Mouse (Mus musculus): ENCODE measurements around the gene Tcf7l1. TPM values are rescaled to one million over a fixed set of nuclear protein-coding genes. Genes with fewer than 3 reads are reported as not detected.

The Tcf7l1 gene
- polyA plus RNA-seq, 1 experiment from 2014 or later: 24.2 TPM

DNA sequence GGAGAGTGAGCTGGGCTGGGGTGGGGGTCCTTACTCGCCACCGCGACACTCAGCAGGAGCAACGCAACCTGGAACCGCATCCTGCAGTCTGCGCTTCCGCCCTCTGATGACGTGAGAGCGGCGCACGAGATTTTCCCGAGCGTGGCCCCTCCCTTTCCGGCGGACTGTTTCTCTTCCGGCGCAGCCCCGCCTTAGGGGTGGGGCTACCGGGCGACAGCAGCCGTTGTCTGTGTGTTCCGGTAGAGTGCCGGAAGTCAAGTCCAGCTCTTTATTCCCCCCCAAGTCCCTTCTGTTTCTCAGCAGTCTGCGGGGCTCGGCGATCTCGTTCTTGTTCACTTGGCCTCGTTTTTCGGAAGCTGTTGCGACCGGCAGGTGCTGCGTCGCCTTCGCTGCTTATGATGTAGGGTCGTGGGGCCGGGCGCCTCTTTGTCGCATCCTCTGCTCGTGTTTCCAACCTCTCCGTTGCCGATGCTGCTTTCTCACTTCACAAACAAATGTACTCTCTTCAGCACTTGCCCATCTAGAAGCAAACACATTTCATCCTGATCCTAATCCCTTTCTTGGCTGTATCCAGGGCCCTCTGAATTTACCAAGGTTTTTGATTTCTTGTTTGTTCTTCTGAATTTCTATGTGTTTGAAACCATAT, 172.3 kb downstream of the Tcf7l1 start, which contains the start of gene Tgoln1:
Tgoln1 (minus strand) TSS at position 358 of the 646 bp plus-strand sequence.
- Histone ChIP-seq H3K9me3 (replicated peaks) (no peaks in the 10 kb centered on the region), H3K36me3 (peaks cover 22% of the 10 kb centered on the region), H3K27ac (replicated peaks) (peak within 1 kb of the TSS; percentile 92), H3K27me3 (ENCODE audit: low read depth, poor library complexity, severe bottlenecking) (no peaks in the 10 kb centered on the region), H3K4me1 (peaks cover 32% of the 10 kb centered on the region), H3K4me3 (peak within 1 kb of the TSS; percentile 78)
- peak; percentile 95 for DNase-seq (ENCODE audit: low spot score)
- under 1% methylated on average over 41 of the region's 41 CpGs for WGBS

DNA sequence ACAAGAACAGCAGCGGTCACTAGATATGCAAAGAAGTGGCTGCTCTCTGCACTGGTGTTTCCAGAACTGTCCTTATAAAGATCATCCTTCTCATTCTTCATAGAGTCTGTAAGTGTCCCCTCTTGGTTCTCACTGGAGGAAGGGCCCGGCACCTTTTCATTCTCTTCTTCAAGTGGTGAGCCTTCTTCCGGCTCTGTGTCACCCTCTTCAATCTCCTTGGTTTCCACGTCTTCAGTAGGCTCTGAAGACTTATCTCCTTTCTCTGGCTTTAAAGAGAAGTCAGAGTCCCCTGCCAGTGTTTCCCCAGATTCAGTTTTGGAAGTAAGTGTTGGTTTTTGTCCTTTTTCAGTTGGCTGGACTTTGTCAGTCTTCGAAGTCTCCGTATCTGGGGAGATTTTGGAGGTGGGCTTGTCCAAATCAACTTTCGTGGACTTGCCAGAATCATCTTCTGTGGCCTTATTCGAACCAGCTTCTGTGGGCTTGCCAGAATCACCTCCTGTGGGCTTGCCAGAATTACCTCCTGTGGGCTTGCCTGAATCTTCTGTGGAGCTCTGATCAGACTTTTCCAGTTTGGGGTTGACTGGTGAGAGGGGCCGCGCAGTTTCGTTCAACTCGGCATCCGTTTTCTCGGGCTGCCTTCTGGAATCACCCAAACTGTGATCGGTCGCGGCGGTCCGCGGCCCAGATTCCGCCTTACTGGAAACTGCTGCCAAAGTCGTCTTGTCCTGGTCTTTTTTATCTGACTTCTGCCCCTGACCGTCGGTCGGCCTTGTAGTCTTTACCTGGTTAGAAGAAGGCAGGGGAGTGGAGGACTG, 173.3 kb downstream of the Tcf7l1 start:
- peaks cover 32% of the 10 kb centered on the region for H3K36me3 ChIP-seq
- H3K4me1 ChIP-seq: peaks cover 32% of the 10 kb centered on the region
- 33% methylated on average over 25 of the region's 25 CpGs for WGBS
- peak overlapping the region; percentile 78 for H3K4me3 ChIP-seq
- H3K9me3 ChIP-seq (replicated peaks): no peaks in the 10 kb centered on the region
- no peaks in the 10 kb centered on the region for H3K27me3 ChIP-seq (ENCODE audit: low read depth, poor library complexity, severe bottlenecking)
- peak overlapping the region; percentile 92 for H3K27ac ChIP-seq (replicated peaks)
- DNase-seq (ENCODE audit: low spot score): no peak

DNA sequence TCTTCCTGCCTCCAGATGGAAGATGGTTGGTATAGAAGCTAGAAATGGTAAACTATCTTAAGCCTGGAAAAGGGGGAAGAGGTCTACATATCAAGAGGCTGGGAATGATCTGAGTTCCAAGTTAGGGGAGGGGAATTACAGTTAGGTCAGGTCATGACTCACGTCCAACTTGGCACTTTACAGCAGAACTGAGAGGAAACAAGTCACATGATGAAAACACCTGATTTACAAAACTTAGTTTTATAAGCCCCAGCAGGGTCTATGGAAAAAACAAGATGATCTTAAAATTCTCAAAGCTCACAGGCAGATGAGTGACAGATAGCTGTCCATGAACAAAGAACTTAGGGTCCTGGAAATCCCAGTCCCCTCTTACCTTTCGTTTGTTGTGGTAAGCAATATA, 173.9 kb downstream of the Tcf7l1 start:
- Histone ChIP-seq H3K27ac (replicated peaks) (no peak overlapping the region), H3K27me3 (ENCODE audit: low read depth, poor library complexity, severe bottlenecking) (no peaks in the 10 kb centered on the region), H3K36me3 (peaks cover 38% of the 10 kb centered on the region), H3K4me1 (peaks cover 32% of the 10 kb centered on the region), H3K9me3 (replicated peaks) (no peaks in the 10 kb centered on the region), H3K4me3 (peak overlapping the region; percentile 78)
- DNase-seq (ENCODE audit: low spot score): no peak
- 69% methylated on average over 2 of the region's 2 CpGs for WGBS

DNA sequence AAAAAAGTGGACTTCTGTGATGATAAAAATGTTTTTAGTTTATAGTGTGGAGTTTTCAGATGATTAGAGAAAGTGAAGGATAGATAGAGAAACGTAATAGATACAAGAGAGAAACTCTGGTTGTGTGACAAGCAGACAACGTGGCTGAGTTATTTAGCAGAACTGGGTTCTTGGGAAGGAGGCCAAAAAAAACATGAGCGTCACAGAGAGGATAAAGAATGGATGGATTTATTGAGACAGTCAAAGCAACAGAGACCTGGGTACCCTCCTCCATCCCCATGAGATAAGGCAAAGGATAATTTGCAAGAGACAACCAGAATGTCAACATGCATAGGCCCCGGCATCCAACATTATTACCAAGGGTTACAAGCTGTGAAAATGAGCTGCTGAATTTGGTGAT, 178.8 kb downstream of the Tcf7l1 start:
- H3K4me1 ChIP-seq: peaks cover 15% of the 10 kb centered on the region
- H3K36me3 ChIP-seq: peaks cover 80% of the 10 kb centered on the region

DNA sequence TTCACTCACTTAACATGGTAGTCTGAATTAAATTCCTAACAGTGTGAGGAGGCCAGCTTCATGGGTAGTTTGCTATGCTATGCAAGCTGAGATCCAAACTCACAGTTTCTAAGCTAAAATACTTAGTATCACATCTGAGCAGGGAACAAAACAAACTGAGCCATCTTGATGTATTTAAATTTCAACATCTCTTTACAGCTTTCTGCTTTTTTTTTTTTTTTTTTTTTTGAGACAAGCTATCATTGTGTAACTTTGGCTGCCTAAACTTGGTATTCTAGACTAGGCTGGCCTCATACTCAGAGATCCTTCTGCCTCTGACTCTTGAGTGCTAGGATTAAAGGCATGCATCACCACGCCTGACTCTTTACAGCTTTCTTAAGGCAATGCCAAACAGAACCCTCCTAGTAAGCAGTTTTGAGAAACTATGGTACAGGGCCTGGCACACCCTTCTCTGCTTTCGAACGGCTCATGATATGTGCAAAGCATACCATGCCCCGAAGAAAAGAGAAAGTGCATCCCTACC, 180.3 kb downstream of the Tcf7l1 start:
- Histone ChIP-seq H3K4me3 (no peak overlapping the region), H3K27me3 (ENCODE audit: low read depth, poor library complexity, severe bottlenecking) (no peaks in the 10 kb centered on the region), H3K4me1 (0 out of 2 replicates have a peak, but pooled peaks cover under 1% of the 10 kb centered on the region), H3K9me3 (replicated peaks) (no peaks in the 10 kb centered on the region), H3K36me3 (peaks cover 89% of the 10 kb centered on the region), H3K27ac (replicated peaks) (no peak overlapping the region)
- WGBS: 91% methylated on average over 4 of the region's 4 CpGs
- no peak for DNase-seq (ENCODE audit: low spot score)

More for the DNA sequence above, 178.8 kb downstream of the Tcf7l1 start:
- no peak for DNase-seq (ENCODE audit: low spot score)
- WGBS: 92% methylated on average over 4 of the region's 4 CpGs
- H3K4me3 ChIP-seq: no peak overlapping the region
- H3K27me3 ChIP-seq (ENCODE audit: low read depth, poor library complexity, severe bottlenecking): no peaks in the 10 kb centered on the region
- no peaks in the 10 kb centered on the region for H3K9me3 ChIP-seq (replicated peaks)
- no peak overlapping the region for H3K27ac ChIP-seq (replicated peaks)

DNA sequence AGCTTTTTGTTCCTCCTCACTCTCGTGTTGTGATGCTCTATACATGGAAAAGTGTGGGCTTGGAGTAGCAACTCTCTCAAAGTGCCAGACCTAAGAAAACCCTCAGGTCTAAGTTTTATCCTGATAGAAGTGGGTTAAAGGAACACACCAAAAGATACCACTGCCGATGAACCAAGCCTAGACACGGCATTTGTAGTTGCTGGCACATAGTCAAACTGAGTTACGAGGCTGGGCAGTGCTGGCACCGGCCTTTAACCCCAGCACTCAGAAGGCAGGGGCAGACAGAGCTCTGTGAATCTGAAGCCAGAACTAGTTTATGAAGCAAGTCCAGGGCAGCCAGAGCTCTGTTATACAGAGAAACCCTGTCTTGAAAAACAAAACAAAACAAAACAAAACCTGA, 181.4 kb downstream of the Tcf7l1 start:
- Histone ChIP-seq H3K9me3 (replicated peaks) (no peaks in the 10 kb centered on the region), H3K36me3 (peaks cover 83% of the 10 kb centered on the region), H3K4me1 (no peaks in the 10 kb centered on the region), H3K27me3 (ENCODE audit: low read depth, poor library complexity, severe bottlenecking) (no peaks in the 10 kb centered on the region), H3K27ac (replicated peaks) (no peak overlapping the region), H3K4me3 (no peak overlapping the region)
- 90% methylated on average over 5 of the region's 5 CpGs for WGBS
- DNase-seq (ENCODE audit: low spot score): no peak

DNA sequence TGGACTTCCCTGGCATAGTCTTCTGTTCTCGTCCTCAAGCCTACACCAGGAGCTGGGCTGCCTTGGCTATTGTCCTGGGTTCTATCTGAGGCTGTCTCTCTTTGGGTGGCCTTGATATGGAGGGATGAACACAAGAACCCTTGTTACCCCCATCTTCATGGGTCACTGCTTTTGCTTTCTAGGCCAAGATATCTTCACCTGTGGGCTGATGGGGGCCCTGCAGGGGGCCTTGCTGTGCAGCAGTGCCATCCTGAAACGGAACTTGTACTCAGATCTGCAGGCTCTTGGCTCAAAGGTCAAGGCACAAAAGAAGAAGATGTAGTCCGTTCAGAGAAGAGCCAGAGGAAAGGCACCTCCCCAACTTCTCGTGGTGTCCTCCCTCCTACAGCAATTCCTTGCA, 182.0 kb downstream of the Tcf7l1 start:
- peaks cover 80% of the 10 kb centered on the region for H3K36me3 ChIP-seq
- 86% methylated on average over 4 of the region's 4 CpGs for WGBS

DNA sequence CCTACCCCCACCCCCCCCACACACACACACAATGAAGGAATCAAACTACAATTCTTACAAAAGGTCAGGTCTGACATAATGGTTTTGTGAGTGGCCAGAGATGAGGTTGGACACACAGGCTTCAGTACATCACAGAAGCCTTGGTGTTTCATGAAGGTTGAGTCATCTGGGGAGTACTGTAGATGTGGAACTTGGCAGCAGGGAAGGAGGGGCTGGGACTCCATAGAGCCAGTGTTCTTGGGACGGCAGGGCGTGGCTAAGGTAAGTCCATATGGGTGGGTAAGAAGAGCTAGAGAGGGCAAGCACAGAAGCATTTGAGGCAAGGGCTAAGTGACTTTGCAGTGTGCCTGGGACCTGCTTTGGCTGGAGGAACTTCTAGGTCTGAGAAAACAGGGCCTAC, 185.0 kb downstream of the Tcf7l1 start:
- Histone ChIP-seq H3K4me3 (no peak overlapping the region), H3K27me3 (ENCODE audit: low read depth, poor library complexity, severe bottlenecking) (no peaks in the 10 kb centered on the region), H3K4me1 (peaks cover 2% of the 10 kb centered on the region), H3K27ac (replicated peaks) (no peak overlapping the region), H3K9me3 (replicated peaks) (no peaks in the 10 kb centered on the region), H3K36me3 (peaks cover 51% of the 10 kb centered on the region)
- no peak for DNase-seq (ENCODE audit: low spot score)
- 90% methylated on average over 2 of the region's 2 CpGs for WGBS

More for the DNA sequence above, 182.0 kb downstream of the Tcf7l1 start:
- Histone ChIP-seq H3K9me3 (replicated peaks) (no peaks in the 10 kb centered on the region), H3K27me3 (ENCODE audit: low read depth, poor library complexity, severe bottlenecking) (no peaks in the 10 kb centered on the region), H3K4me1 (no peaks in the 10 kb centered on the region), H3K27ac (replicated peaks) (no peak overlapping the region), H3K4me3 (no peak overlapping the region)
- no peak for DNase-seq (ENCODE audit: low spot score)

DNA sequence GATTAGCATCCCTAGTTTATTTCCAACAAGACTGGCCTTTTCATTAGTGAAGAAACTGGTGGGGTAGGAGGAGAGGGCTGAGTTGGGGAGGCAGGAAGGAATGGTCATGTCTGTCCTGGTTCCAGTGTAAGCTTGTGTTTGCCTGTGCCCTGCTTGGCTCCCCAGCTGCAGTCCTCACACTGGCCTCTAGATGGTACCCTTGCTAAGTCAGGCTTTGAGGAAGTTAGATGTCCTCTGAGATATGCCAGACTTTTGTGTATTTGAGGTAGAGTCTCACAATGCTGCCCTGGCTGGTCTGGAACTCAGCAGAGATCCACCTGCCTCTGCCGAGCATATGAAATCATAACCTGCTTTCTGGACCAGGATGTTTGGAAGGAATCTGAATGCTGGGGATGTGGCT, 187.3 kb downstream of the Tcf7l1 start:
- WGBS: 58% methylated on average over 1 of the region's 1 CpGs
- peaks cover 21% of the 10 kb centered on the region for H3K4me1 ChIP-seq
- peak; percentile 71 for DNase-seq (ENCODE audit: low spot score)
- H3K27me3 ChIP-seq (ENCODE audit: low read depth, poor library complexity, severe bottlenecking): no peaks in the 10 kb centered on the region
- H3K27ac ChIP-seq (replicated peaks): no peak overlapping the region
- no peak overlapping the region for H3K4me3 ChIP-seq
- H3K36me3 ChIP-seq: peaks cover 34% of the 10 kb centered on the region
- no peaks in the 10 kb centered on the region for H3K9me3 ChIP-seq (replicated peaks)

DNA sequence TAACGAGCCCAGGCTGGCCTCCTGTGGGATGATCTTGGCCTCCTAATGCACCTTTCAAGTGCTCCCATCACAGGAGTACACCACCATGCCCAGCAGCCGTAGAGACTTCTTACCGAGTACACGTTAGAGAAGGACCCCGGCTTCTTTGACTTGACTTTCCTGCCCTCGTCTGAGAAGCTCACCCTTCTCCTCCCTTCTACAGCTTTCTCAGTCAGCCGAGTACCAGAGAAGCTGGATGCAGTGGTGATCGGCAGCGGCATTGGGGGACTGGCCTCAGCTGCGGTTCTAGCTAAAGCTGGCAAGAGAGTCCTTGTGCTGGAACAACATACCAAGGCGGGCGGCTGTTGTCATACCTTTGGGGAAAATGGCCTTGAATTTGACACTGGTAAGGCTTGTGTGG, 188.3 kb downstream of the Tcf7l1 start:
- DNase-seq (ENCODE audit: low spot score): no peak
- Histone ChIP-seq H3K27me3 (ENCODE audit: low read depth, poor library complexity, severe bottlenecking) (no peaks in the 10 kb centered on the region), H3K4me3 (no peak overlapping the region), H3K9me3 (replicated peaks) (no peaks in the 10 kb centered on the region), H3K4me1 (peaks cover 21% of the 10 kb centered on the region), H3K36me3 (peaks cover 25% of the 10 kb centered on the region), H3K27ac (replicated peaks) (no peak overlapping the region)
- 86% methylated on average over 12 of the region's 12 CpGs for WGBS

DNA sequence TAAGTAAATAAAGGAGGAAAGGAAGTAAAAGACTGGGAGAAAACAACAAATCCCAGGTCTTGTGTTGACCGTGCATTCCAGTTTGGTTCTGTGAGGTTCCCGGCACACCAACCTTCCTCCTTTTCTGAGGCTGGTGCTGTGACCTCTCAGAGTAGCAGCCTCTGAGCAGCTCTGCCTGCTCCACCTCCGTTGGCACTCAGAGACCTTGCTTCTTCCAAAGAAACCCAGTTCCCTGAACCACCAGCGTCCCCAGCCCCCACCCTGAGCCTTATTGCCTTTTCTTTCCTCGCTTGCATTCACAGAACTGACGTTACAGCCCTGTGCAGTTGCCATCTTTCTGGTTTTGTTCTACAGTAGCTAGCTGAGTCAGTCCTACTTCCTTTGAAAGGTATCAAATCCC, 188.8 kb downstream of the Tcf7l1 start:
- Histone ChIP-seq H3K27ac (replicated peaks) (no peak overlapping the region), H3K36me3 (peaks cover 19% of the 10 kb centered on the region), H3K4me3 (no peak overlapping the region), H3K9me3 (replicated peaks) (no peaks in the 10 kb centered on the region), H3K4me1 (peaks cover 21% of the 10 kb centered on the region), H3K27me3 (ENCODE audit: low read depth, poor library complexity, severe bottlenecking) (no peaks in the 10 kb centered on the region)
- WGBS: 75% methylated on average over 6 of the region's 6 CpGs
- no peak for DNase-seq (ENCODE audit: low spot score)

DNA sequence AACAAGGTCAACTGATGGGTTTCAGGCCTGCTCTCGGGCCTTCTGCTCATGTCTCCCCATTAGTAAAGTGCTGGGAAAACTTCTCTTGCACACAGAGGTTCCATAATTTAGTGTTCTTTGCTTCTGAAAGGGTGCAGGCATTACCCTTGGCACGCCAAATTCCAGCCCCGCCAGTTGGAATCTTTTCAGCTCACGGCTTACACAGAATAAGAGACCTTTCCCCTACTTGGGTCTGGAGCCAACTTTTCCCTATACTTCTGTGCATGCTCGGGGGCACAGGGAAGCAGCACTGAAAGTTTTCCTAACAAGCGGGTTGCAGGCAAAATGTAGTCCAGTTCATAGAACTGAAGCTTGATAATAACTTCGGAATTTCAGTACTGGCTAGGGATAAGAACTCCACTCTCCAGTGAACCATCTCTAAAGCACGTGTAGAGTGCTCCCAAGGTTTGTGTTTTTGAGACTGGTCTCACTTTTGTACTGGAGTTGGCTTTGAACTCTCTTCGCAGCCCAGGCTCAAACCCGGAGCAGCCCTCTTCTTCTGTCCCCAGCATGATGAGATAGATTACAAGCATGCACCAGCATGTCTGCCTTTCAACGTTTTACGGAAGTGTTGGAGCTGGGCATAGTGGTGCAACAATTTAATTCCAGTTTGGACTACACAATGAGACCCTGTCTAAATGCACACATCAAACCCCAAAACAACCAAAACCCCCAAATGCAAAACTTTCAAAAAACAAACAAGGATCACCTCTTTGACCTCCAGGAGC, 190.1 kb downstream of the Tcf7l1 start:
- H3K27ac ChIP-seq (replicated peaks): peak overlapping the region; percentile 82
- peak overlapping the region; percentile 71 for H3K4me3 ChIP-seq
- no peaks in the 10 kb centered on the region for H3K27me3 ChIP-seq (ENCODE audit: low read depth, poor library complexity, severe bottlenecking)
- H3K9me3 ChIP-seq (replicated peaks): no peaks in the 10 kb centered on the region
- peaks cover 7% of the 10 kb centered on the region for H3K36me3 ChIP-seq
- no peak for DNase-seq (ENCODE audit: low spot score)
- 61% methylated on average over 12 of the region's 12 CpGs for WGBS
- peaks cover 21% of the 10 kb centered on the region for H3K4me1 ChIP-seq
